Mouse (Mus musculus) 416B (cell line): ENCODE results near the gene Mgst3.
"Not testable (repeated sequence)": the region's sequence is repeated elsewhere in the genome, so short reads cannot be mapped to it uniquely, and the experiment has no call there.

Source experiments
- DNase-seq: peaks from one replicate; pipeline ENCODE4 v3.0.0; 2011; ENCODE audit warnings: low read depth

Mgst3 gene

DNA sequence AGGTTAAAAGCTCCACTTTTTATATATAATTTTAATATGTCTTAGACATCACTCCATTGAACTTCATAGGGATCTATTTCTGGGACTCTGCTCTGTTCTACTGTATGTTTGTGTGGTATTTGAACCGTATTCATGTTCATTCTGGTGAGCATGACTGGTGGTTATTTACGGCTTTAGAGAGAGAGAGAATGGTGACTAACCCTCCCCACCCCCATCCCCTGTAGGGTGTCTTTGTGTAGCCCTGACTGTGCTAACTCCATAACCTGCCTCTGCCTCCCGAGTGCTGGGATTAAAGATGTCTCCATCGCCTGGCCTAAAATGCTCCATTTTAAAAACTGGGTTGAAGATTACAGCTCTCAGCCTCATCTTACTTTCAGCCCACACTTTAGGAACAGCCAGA, 33.4 kb downstream of the Mgst3 start:
- no peak for DNase-seq

- DNase-seq = no peak
These were observed 34.9 kb downstream of the Mgst3 start for GRCm38 (mm10) chr1:167358731-167359130.

GRCm38 (mm10) chr1:167357387-167357786, 36.3 kb downstream of the Mgst3 start:
- no peak for DNase-seq

GRCm38 (mm10) chr1:167352403-167352802, 41.2 kb downstream of the Mgst3 start:
- DNase-seq = no peak

- DNase-seq = no peak
These were observed 42.8 kb downstream of the Mgst3 start for GRCm38 (mm10) chr1:167350597-167351415.

DNA sequence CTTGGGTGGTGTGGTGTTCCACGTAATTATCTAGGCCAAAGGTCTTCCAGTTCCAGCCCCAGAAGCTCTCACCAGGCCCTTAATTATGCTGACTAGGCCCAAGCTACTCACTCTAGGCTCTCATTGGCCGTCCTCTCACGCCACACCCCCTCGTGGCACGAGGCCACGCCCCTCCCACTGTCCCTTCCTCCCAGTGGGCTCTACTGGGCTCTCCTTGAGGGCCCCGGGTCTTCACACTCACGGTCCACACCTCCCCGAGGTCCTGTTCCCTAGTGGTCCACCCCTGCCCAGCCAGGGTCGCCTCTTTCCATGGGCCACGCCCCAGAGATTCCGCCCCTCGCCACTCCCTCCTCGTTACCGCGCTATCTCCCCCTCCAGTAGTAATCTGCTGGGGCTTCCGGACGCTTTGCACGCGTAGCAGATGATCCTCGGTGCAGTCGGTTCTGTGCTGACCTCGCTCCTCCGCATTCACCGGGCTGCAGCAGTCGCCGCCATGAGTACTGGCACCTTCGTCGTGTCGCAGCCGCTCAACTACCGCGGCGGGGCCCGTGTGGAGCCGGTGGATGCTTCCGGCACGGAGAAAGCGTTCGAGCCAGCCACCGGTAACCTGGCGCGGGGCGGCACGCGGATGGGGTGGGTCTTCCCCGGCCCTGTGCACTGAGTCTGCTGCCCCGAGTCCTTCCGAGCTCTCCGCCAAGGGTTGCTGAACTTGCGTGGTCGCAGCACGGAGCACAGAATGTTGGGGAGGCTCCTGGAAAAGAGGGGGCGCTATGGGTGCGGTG, 43.6 kb downstream of the Mgst3 start, which contains the start of gene Aldh9a1:
TSS of gene Aldh9a1 (plus strand) at position 177 of the 782 bp plus-strand sequence.
- DNase-seq = peak; percentile 98

DNA sequence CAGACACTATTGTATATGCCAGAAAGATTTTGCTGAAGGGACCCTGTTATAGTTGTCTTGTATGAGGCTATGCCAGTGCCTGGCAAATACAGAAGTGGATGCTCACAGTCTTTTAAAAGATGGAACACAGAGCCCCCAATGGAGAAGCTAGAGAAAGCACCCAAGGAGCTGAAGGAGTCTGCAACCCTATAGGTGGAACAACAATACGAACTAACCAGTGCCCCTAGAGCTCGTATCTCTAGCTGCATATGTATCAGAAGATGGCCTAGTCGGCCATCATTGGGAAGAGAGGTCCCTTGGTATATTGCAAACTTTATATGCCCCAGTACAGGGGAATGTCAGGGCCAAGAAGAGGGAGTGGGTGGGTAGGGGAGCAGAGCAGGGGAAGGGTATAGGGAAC, 44.4 kb downstream of the Mgst3 start:
- peak; percentile 71 for DNase-seq

DNA sequence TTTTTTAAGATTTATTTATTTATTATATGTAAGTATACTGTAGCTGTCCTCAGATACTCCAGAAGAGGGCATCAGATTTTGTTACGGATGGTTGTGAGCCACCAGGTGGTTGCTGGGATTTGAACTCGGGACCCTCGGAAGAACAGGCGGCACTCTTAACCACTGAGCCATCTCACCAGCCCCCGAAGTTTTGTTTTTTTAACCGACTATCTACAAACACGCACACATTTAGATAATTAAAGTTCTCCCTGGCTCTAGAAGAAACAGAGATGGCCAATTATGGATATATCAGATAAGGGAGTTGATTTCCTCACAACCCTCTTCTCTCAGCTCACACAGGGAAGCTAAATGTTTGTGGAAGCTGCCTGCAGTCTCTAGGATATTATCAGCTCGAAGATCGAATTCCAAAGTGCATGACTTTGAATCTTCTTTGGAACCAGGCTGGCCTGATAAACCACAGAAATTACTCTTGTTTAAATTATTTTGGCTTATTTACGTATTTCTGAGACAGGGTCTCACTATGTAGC, 47.6 kb downstream of the Mgst3 start:
- DNase-seq = not testable (repeated sequence)

DNA sequence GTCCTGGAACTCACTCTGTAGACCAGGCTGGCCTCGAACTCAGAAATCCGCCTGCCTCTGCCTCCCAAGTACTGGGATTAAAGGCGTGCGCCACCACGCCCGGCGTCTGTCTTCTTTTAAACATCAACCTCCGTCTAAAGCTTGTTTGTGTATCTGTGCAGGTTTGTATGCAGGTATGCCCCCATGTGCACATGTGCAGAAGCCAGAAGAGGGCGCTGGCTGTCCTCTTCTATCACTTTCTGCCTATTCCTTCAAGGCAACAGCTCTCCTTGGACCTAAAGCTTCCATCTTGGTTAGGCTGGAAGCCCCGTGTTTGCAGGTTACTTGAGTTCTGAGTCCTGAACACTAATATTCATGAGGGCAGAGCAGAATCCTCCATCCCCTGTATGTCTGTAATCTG, 50.8 kb downstream of the Mgst3 start:
- DNase-seq = peak; percentile 8

DNA sequence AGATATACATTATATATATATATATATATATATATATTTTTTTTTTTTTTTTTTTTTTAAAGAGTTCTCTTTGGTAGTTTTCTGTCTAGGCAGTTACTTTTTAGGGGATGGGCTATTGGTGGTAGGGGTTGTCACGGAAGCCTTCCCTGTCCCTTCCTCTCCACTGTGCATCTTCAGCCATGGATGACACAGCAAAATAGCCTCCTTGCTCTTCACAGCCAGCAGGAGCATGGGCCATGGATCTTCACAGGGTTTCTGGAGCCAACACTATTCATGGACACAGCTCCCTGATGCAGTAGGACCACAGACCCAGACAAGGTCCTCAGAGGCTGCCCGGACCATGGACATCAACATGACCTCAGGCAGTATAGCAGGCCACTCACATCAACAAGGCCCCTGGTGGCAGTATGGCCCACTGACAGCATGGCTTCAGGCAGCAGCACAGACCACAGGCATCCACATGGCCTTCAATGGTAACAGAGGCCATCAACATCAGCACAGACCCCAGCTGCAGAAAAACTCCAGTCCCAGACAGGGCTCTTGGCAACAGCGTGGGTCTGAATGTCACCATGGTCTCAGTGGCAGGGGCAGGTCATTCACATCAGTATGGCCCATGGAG, 52.6 kb downstream of the Mgst3 start:
- DNase-seq = peak; percentile 45

- peak; percentile 52 for DNase-seq
These were observed 53.4 kb downstream of the Mgst3 start for GRCm38 (mm10) chr1:167340111-167340787.

- DNase-seq = peak; percentile 85
These were observed 54.4 kb downstream of the Mgst3 start for GRCm38 (mm10) chr1:167339177-167339781.

DNA sequence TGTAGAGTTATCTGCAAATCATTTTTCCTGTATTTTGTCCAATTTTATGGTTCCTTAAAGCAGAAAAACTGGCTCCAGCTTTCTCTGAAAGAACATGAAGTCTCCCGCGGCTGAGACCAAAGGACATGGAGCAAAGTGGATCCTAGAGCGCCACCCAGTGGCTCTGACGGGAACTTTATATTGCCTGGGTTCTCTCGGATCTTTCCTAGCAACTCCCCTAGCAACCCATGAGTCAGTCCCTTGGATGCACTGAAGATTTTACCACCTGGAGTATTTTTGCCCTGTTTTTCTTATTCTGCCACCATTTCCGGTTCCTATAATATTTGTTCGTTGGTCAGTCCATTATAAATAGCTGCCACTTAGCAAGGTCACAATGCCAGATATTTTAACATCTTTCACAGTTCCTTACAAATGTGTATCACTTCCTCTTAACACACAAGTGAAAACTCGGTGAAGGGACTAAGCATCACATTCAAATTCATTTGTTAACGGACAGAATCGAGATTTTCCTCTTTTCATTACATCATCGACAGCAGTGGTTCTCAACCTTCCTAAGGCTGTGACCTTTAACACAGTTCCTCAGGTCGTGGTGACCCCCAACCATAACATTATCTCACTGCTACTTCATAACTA, 56.1 kb downstream of the Mgst3 start:
- DNase-seq = peak; percentile 87

DNA sequence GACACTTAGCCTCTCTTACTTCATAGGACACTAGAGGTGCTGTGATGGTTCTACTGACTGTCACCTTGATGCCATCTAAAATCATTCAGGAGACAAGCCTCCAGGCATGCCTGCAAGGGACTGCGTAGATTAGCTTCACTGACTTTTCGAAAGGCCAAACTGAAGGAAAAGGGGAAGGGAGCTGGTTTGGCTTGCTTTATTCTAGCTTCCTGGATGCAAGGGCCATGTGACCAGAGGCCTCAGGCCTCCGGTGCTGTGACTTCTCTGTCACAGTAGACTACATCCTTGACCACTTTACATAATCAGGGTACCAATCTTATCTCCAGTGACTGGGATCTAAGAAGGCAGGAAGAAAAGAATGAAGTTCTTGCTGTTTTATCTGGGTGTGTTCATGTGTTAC, 57.2 kb downstream of the Mgst3 start:
- DNase-seq = no peak

DNA sequence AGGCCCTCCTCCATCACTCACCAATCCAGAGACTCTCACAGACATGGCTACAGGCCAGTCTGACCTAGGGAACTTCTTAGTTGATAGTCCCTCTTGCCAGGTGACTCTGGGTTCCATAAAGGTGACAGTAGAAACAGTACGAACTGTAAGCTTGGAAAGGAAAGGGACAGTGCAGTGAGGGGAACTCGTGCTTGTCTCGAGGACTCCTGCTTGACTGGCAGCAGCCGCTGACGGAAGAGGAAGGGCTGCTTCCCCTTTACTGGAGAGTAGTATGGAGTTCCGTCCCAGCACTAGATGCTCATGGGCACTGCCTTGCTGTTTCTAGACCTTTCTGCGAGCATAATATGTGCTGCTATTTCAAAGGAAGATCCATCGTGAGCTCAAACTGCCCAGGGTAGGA, 62.5 kb downstream of the Mgst3 start:
- no peak for DNase-seq

DNA sequence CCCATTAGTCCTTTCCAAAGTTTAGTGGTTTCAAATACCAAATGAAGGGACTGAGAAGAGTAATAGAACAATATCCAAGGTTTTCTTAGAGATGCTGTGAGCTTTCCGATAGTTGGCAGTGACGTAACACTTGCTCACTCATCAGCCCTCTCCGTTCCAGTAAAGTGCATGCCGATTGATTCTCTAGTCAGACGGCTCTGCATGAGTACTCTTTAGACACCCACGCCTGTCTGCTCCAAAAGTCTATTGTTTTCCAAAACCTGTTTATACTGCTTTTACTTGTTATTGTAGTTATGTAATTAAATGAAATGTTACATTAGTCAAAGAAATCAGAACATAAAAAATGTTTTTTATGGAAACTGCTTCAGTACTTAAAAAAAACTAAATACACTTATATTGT, 64.9 kb downstream of the Mgst3 start:
- no peak for DNase-seq
